Mouse (Mus musculus) frontal cortex, postnatal 25 days (tissue): Measurements from ENCODE around the gene Kng1.
"Not testable (repeated sequence)": the region's sequence is repeated elsewhere in the genome, so short reads cannot be mapped to it uniquely, and the experiment has no call there.

Experiments
- DNase-seq, 2 experiments: peaks; one replicate each; pipeline ENCODE4 v3.0.0; 2022; ENCODE audit warnings: low spot score in 2 of 2

Kng1 gene

GRCm38 (mm10) chr16:23057668-23058447 lies at the start of gene Kng1:
TSS of gene Kng1 (plus strand) at chr16:23057865.
- not testable (repeated sequence) for DNase-seq

GRCm38 (mm10) chr16:23013786-23014185 lies 43.9 kb upstream of the Kng1 start:
- not testable (repeated sequence) for DNase-seq

- DNase-seq = not testable (repeated sequence)
These were observed 43.0 kb upstream of the Kng1 start for GRCm38 (mm10) chr16:23014645-23015044.

- not testable (repeated sequence) for DNase-seq
These were observed 37.1 kb upstream of the Kng1 start for GRCm38 (mm10) chr16:23020571-23020970.

- DNase-seq = no peak
These were observed 32.6 kb upstream of the Kng1 start for GRCm38 (mm10) chr16:23025111-23025510.

GRCm38 (mm10) chr16:23026582-23026981 lies 31.1 kb upstream of the Kng1 start:
- DNase-seq = no peak

- not testable (repeated sequence) for DNase-seq
These were observed 30.3 kb upstream of the Kng1 start for GRCm38 (mm10) chr16:23027341-23027740.

- DNase-seq = not testable (repeated sequence)
These were observed 28.6 kb upstream of the Kng1 start, which contains the start of gene Kng2 for GRCm38 (mm10) chr16:23028966-23029600. TSS of gene Kng2 (minus strand) at chr16:23029482.

GRCm38 (mm10) chr16:23030673-23031435 lies 26.8 kb upstream of the Kng1 start:
- no peak for DNase-seq

- DNase-seq = no peak
These were observed 24.0 kb upstream of the Kng1 start for GRCm38 (mm10) chr16:23033673-23034072.

- DNase-seq = no peak
These were observed 19.9 kb upstream of the Kng1 start for GRCm38 (mm10) chr16:23037744-23038143.

- DNase-seq = no peak
These were observed 18.4 kb upstream of the Kng1 start for GRCm38 (mm10) chr16:23039281-23039680.

GRCm38 (mm10) chr16:23040876-23041275 lies 16.8 kb upstream of the Kng1 start:
- DNase-seq = no peak

GRCm38 (mm10) chr16:23046319-23046718 lies 11.3 kb upstream of the Kng1 start:
- DNase-seq = peak in 1 of 2 experiments; percentile 9

- not testable (repeated sequence) for DNase-seq
These were observed 2.0 kb downstream of the Kng1 start for GRCm38 (mm10) chr16:23059630-23060029.

- not testable (repeated sequence) for DNase-seq
These were observed 3.2 kb downstream of the Kng1 start for GRCm38 (mm10) chr16:23060781-23061325.

- DNase-seq = not testable (repeated sequence)
These were observed 19.9 kb downstream of the Kng1 start for GRCm38 (mm10) chr16:23077516-23077915.

- DNase-seq = not testable (repeated sequence)
These were observed 29.5 kb downstream of the Kng1 start for GRCm38 (mm10) chr16:23087159-23087558.

GRCm38 (mm10) chr16:23087712-23088111 lies 30.0 kb downstream of the Kng1 start:
- DNase-seq = not testable (repeated sequence)

GRCm38 (mm10) chr16:23088491-23088890 lies 30.8 kb downstream of the Kng1 start:
- DNase-seq = not testable (repeated sequence)

GRCm38 (mm10) chr16:23091345-23091744 lies 33.7 kb downstream of the Kng1 start:
- not testable (repeated sequence) for DNase-seq
